Mouse (Mus musculus): ENCODE measurements around the gene Dscam. TPM values are rescaled to one million over a fixed set of nuclear protein-coding genes. Genes with fewer than 3 reads are reported as not detected.

Gene Dscam
- 0.10 TPM in 2 replicates for polyA plus RNA-seq (2012; rRNA removed)

GRCm38 (mm10) chr16:97170513-97171081 is at the start of gene Dscam:
Gene Dscam, minus strand, starts transcription at chr16:97170752.
- no peak for DNase-seq (ENCODE audit: low read depth, low spot score)
- 2% methylated on average over 59 of the region's 60 CpGs for WGBS

GRCm38 (mm10) chr16:97219381-97219780 is 48.8 kb upstream of the Dscam start:
- 42% methylated on average over 2 of the region's 2 CpGs for WGBS
- no peak for DNase-seq (ENCODE audit: low read depth, low spot score)

GRCm38 (mm10) chr16:97209997-97210396 is 39.4 kb upstream of the Dscam start:
- DNase-seq (ENCODE audit: low read depth, low spot score) = no peak
- 57% methylated on average over 5 of the region's 5 CpGs for WGBS

GRCm38 (mm10) chr16:97208276-97208675 is 37.7 kb upstream of the Dscam start:
- DNase-seq (ENCODE audit: low read depth, low spot score) = no peak
- WGBS = 66% methylated on average over 2 of the region's 2 CpGs

- no peak for DNase-seq (ENCODE audit: low read depth, low spot score)
- 66% methylated on average over 2 of the region's 2 CpGs for WGBS
Measured at GRCm38 (mm10) chr16:97204090-97204489, 33.5 kb upstream of the Dscam start.

- DNase-seq (ENCODE audit: low read depth, low spot score) = no peak
- WGBS = 91% methylated on average over 2 of the region's 2 CpGs
Measured at GRCm38 (mm10) chr16:97203554-97203953, 33.0 kb upstream of the Dscam start.

GRCm38 (mm10) chr16:97194630-97195029 is 24.1 kb upstream of the Dscam start:
- WGBS = 69% methylated on average over 2 of the region's 2 CpGs
- DNase-seq (ENCODE audit: low read depth, low spot score) = no peak

- DNase-seq (ENCODE audit: low read depth, low spot score) = no peak
- WGBS = 84% methylated on average over 1 of the region's 1 CpGs
Measured at GRCm38 (mm10) chr16:97194179-97194578, 23.6 kb upstream of the Dscam start.

- WGBS = 74% methylated on average over 4 of the region's 4 CpGs
- DNase-seq (ENCODE audit: low read depth, low spot score) = no peak
Measured at GRCm38 (mm10) chr16:97192296-97192695, 21.7 kb upstream of the Dscam start.

GRCm38 (mm10) chr16:97190604-97191003 is 20.1 kb upstream of the Dscam start:
- no peak for DNase-seq (ENCODE audit: low read depth, low spot score)
- 78% methylated on average over 1 of the region's 1 CpGs for WGBS

GRCm38 (mm10) chr16:97171500-97171899 is 948 bp upstream of the Dscam start:
- 61% methylated on average over 8 of the region's 8 CpGs for WGBS

GRCm38 (mm10) chr16:97169901-97170512 is 545 bp downstream of the Dscam start:
- DNase-seq (ENCODE audit: low read depth, low spot score) = no peak
- 2% methylated on average over 50 of the region's 51 CpGs for WGBS

More at GRCm38 (mm10) chr16:97171500-97171899, 948 bp upstream of the Dscam start:
- DNase-seq (ENCODE audit: low read depth, low spot score) = no peak

- 64% methylated on average over 3 of the region's 3 CpGs for WGBS
- no peak for DNase-seq (ENCODE audit: low read depth, low spot score)
Measured at GRCm38 (mm10) chr16:97168614-97169013, 1.9 kb downstream of the Dscam start.

- 94% methylated on average over 1 of the region's 1 CpGs for WGBS
- no peak for DNase-seq (ENCODE audit: low read depth, low spot score)
Measured at GRCm38 (mm10) chr16:97168030-97168429, 2.5 kb downstream of the Dscam start.

- DNase-seq (ENCODE audit: low read depth, low spot score) = no peak
- WGBS = 13% methylated on average over 2 of the region's 2 CpGs
Measured at GRCm38 (mm10) chr16:97166166-97166565, 4.4 kb downstream of the Dscam start.

- peak; percentile 31 for DNase-seq (ENCODE audit: low read depth, low spot score)
- WGBS = 1% methylated on average over 21 of the region's 21 CpGs
Measured at GRCm38 (mm10) chr16:97165444-97166121, 5.0 kb downstream of the Dscam start.

GRCm38 (mm10) chr16:97158279-97158678 is 12.3 kb downstream of the Dscam start:
- DNase-seq (ENCODE audit: low read depth, low spot score) = no peak
- WGBS = 57% methylated on average over 4 of the region's 4 CpGs

GRCm38 (mm10) chr16:97144544-97145194 is 25.9 kb downstream of the Dscam start:
- WGBS = 75% methylated on average over 12 of the region's 12 CpGs

GRCm38 (mm10) chr16:97141943-97142342 is 28.6 kb downstream of the Dscam start:
- WGBS = 76% methylated on average over 1 of the region's 1 CpGs
- no peak for DNase-seq (ENCODE audit: low read depth, low spot score)

More at GRCm38 (mm10) chr16:97144544-97145194, 25.9 kb downstream of the Dscam start:
- DNase-seq (ENCODE audit: low read depth, low spot score) = no peak

All from large intestine, adult 2 months (tissue).